Mouse (Mus musculus) heart, adult 2 months (tissue): ENCODE measurements around the gene Cop1. TPM values are rescaled to one million over a fixed set of nuclear protein-coding genes. Genes with fewer than 3 reads are reported as not detected.
A peak's percentile ranks its signal among the peaks of the same experiment; 100 is the strongest.
"Not testable (repeated sequence)": the region's sequence is repeated elsewhere in the genome, so short reads cannot be mapped to it uniquely, and the experiment has no call there.

Source experiments
- DNase-seq, 2 experiments: peaks; one replicate each; pipeline ENCODE4 v3.0.0; 2021
- H3K27ac ChIP-seq: fragments of 200-600 bp; 2 replicates; pipeline ENCODE4 v1.8.1; 2022
- H3K27me3 ChIP-seq: fragments of 200-500 bp; 2 replicates; pipeline ENCODE4 v1.6.1; 2012; ENCODE audit warnings: mild to moderate bottlenecking, low read length, inconsistent platforms, mixed read lengths; ENCODE audit not compliant: control insufficient read depth, insufficient read depth
- H3K36me3 ChIP-seq: fragments of 200-500 bp; 2 replicates; pipeline ENCODE4 v1.6.1; 2012; ENCODE audit warnings: low read length, inconsistent platforms; ENCODE audit not compliant: control insufficient read depth, insufficient read depth
- H3K4me1 ChIP-seq: fragments of 200-500 bp; 2 replicates; pipeline ENCODE4 v1.6.1; 2011; ENCODE audit warnings: low read length; ENCODE audit not compliant: control insufficient read depth, insufficient read depth
- H3K4me3 ChIP-seq: fragments of 200-600 bp; 2 replicates; pipeline ENCODE4 v1.8.1; 2022
- H3K79me2 ChIP-seq: fragments of 200-500 bp; replicated peaks from 2 replicates; pipeline ENCODE4 v1.6.1; 2012; ENCODE audit warnings: mild to moderate bottlenecking, inconsistent platforms, low read length, moderate library complexity, mixed read lengths; ENCODE audit not compliant: control insufficient read depth, insufficient read depth
- H3K9ac ChIP-seq: fragments of 200-500 bp; 2 replicates; pipeline ENCODE4 v1.6.1; 2012; ENCODE audit warnings: low read depth, mild to moderate bottlenecking, control low read depth, inconsistent platforms, low read length, mixed read lengths
- CTCF ChIP-seq: fragments of 200-600 bp; IDR thresholded peaks from 2 replicates; pipeline ENCODE4 v1.8.1; 2022; ENCODE audit warnings: antibody characterized with exemption, mild to moderate bottlenecking, moderate library complexity
- EP300 ChIP-seq: fragments of 200-500 bp; IDR thresholded peaks from 2 replicates; pipeline ENCODE4 v1.6.1; 2011; ENCODE audit warnings: low read depth, low read length, control low read depth; ENCODE audit not compliant: insufficient read depth
- POLR2A ChIP-seq: fragments of 200-500 bp; IDR thresholded peaks from 2 replicates; pipeline ENCODE4 v1.6.1; 2011; ENCODE audit warnings: mild to moderate bottlenecking, low read depth, low read length, control low read depth; ENCODE audit not compliant: insufficient read depth
- WGBS: fragments of 180-500 bp; shearing (Covaris S2); methylation state at CpG from one replicate; pipeline ENCODE4 v1.1.7; 2018; 5-methylcytosine and 5-hydroxymethylcytosine counted together
- intact Hi-C: fragments of 180-260 bp; cut with DNase I; formaldehyde crosslinking; loops from one replicate; pipeline ENCODE4 v1.15.1; 2025
- polyA plus RNA-seq: library from polyadenylated mRNA; depleted of rRNA; stranded (reverse); fragments of >200 nt; gene quantifications from 2 replicates; pipeline ENCODE4 v1.2.3, GENCODE M21; 2012
- total RNA-seq, 2 experiments: library from RNA; stranded (reverse); gene quantifications; 2 replicates each; pipeline ENCODE4 v1.2.3; 2021

Gene Cop1
- total and polyA plus RNA-seq, 3 experiments, result 38.9 to 149 (median 148) TPM

GRCm38 (mm10) chr1:159217437-159217836 lies 14.7 kb upstream of the Cop1 start:
- Histone ChIP-seq H3K9ac (no peak overlapping the region), H3K4me3 (no peak overlapping the region), H3K36me3 (no peaks in the 10 kb centered on the region), H3K4me1 (no peaks in the 10 kb centered on the region), H3K27me3 (no peaks in the 10 kb centered on the region), H3K27ac (no peak overlapping the region), H3K79me2 (no peaks in the 10 kb centered on the region)
- 77% methylated on average over 4 of the region's 4 CpGs for WGBS
- DNase-seq, result no peak
- TF ChIP-seq CTCF (no peak), EP300 (no peak), POLR2A (no peak)
- intact Hi-C loops, result no loop called here

DNA sequence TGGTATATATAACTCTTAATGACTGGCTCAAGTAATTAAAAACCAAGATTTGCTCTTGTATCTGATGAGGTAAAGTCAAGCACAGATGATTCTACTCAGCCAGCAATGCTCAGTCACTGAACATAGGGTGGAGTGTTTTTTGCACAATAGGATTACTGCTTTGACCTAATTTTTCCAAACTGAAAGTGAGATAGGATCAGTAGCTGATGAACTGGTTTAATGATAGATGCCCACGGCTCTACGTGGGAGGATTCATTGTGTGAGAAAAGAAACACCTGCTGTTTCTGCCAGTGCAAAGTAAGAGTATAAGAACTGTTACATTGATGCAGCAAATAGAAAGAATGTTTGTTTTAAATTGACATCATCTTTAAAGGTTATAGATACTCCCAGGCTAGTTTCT lies 10.1 kb upstream of the Cop1 start:
- H3K27ac ChIP-seq, result no peak overlapping the region
- H3K9ac ChIP-seq, result no peak overlapping the region
- DNase-seq, result no peak
- no peaks in the 10 kb centered on the region for H3K27me3 ChIP-seq
- WGBS, result 52% methylated on average over 2 of the region's 2 CpGs
- TF ChIP-seq POLR2A, result no peak
- no peak for TF ChIP-seq EP300
- TF ChIP-seq CTCF, result no peak
- H3K79me2 ChIP-seq, result no peaks in the 10 kb centered on the region
- H3K4me3 ChIP-seq, result no peak overlapping the region
- H3K4me1 ChIP-seq, result no peaks in the 10 kb centered on the region
- intact Hi-C loops, result no loop called here
- H3K36me3 ChIP-seq, result no peaks in the 10 kb centered on the region

DNA sequence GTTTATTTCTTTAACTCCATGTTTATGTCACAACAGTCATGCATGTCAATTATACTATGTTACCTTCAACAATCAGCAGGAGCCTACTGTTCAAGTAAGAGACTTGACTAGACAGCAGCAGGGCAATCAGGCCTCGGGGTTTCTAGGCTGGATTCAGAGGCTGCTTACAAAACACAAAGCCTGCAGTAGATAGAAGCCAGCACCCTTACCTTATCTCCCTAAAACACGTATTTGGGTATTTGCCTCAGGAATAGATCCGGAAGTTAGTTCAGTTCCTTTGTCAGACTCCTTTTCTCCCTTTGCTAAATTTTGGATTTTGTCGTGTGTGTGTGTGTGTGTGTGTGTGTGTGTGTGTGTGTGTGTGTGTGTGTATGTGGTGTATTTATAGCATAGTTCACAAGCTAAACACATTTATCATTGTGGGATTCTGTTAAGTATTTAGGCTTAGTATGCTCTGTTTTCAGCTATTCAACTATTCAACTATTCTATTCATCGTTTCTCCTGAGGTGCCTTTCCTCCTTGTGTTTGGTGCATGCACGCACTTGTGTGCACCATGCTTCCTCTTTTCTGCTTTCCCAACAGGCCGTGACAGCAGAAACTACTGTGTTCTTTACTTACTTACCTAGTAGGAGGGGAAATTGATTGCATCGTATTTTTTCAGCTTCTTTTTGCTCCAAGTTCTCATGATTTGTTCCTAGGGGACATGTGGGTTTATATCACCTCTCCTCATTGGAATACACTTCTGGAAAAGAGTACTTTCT lies 6.9 kb upstream of the Cop1 start:
- no peaks in the 10 kb centered on the region for H3K79me2 ChIP-seq
- no peaks in the 10 kb centered on the region for H3K27me3 ChIP-seq
- WGBS, result 50% methylated on average over 8 of the region's 8 CpGs
- no peak for TF ChIP-seq EP300
- no peak for TF ChIP-seq POLR2A
- no peak for TF ChIP-seq CTCF
- H3K4me1 ChIP-seq, result no peaks in the 10 kb centered on the region
- no peak overlapping the region for H3K4me3 ChIP-seq
- intact Hi-C loops, result no loop called here
- H3K36me3 ChIP-seq, result no peaks in the 10 kb centered on the region
- no peak for DNase-seq
- H3K9ac ChIP-seq, result no peak overlapping the region
- H3K27ac ChIP-seq, result no peak overlapping the region

DNA sequence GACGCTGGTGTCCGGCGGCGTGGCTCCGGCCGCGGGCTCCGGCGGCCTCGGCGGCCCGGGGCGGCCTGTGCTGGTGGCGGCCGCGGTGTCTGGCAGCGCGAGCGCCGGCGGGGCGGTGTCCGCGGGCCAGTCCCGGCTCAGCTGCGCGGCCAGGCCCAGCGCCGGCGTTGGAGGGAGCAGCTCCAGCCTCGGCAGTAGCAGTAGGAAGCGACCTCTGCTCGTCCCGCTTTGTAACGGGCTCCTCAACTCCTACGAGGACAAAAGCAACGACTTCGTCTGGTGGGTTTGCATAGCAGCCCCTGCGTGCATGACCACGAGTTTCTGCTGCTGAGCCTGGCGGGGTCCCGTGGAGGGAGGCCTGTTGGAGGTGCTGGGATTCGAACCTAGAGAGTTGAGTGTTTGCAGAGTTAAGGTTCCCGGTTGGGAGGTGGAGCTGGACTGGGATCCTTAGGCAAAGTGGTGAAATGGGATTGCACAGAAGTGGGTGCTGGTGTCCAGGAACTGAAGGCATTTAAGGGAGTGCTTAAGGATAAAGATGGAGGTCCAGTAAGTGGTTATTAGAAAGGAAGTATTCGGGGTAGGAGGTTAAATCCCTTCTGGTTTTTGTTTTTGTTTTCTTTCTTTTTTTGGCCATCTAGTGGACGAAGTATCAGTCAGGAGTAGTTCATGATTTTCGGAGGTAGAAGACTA lies 597 bp downstream of the Cop1 start:
- H3K36me3 ChIP-seq, result peaks cover 22% of the 10 kb centered on the region
- WGBS, result 0% methylated on average over 24 of the region's 47 CpGs
- intact Hi-C loops, H3K79me2 ChIP-seq, H3K27me3 ChIP-seq, H3K4me1 ChIP-seq: not testable (repeated sequence)
- peak; percentile 39 for TF ChIP-seq CTCF
- H3K27ac ChIP-seq, result peak overlapping the region; percentile 34
- peak; percentile 40 to 59 for DNase-seq
- H3K4me3 ChIP-seq, result peak overlapping the region; percentile 88
- peak overlapping the region; percentile 89 for H3K9ac ChIP-seq

GRCm38 (mm10) chr1:159233426-159233825 lies 1.3 kb downstream of the Cop1 start:
- peak overlapping the region; percentile 5; the same call in 1 of the 2 replicates for H3K27ac ChIP-seq
- intact Hi-C loops, result no loop called here

DNA sequence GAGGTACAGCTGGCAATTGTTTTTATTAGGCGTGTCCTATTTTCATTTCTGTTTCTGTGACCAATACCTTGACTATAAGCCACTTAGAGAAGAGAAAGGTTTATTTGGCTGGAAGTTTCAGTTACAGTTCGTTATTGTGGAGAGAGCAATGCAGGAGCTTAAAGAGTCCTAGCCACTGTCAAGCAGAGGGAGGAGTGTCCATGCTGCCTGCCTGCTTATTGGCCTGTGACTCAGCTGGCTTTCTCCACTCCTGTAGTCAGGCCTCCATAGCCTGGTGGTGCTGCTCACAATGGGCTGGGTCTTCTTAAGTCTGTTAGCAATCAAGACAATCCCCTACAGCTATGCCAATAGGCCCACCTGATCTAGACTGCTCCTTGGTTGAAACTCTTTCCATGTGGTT lies 2.4 kb downstream of the Cop1 start:
- peaks cover 4% of the 10 kb centered on the region for H3K79me2 ChIP-seq
- peaks cover 11% of the 10 kb centered on the region for H3K4me1 ChIP-seq
- WGBS, result 50% methylated on average over 2 of the region's 2 CpGs
- TF ChIP-seq CTCF (no peak), POLR2A (no peak), EP300 (no peak)
- peaks cover 24% of the 10 kb centered on the region for H3K36me3 ChIP-seq
- H3K27ac ChIP-seq, result no peak overlapping the region
- intact Hi-C loops, result no loop called here
- DNase-seq, result no peak
- H3K27me3 ChIP-seq, result no peaks in the 10 kb centered on the region
- H3K9ac ChIP-seq, result no peak overlapping the region
- no peak overlapping the region for H3K4me3 ChIP-seq

More at GRCm38 (mm10) chr1:159233426-159233825, 1.3 kb downstream of the Cop1 start:
- Histone ChIP-seq H3K4me1 (peaks cover 10% of the 10 kb centered on the region), H3K27me3 (no peaks in the 10 kb centered on the region), H3K4me3 (no peak overlapping the region; the same call in 1 of the 2 replicates), H3K36me3 (peaks cover 24% of the 10 kb centered on the region), H3K9ac (no peak overlapping the region), H3K79me2 (peaks cover 4% of the 10 kb centered on the region)
- TF ChIP-seq POLR2A, result no peak
- TF ChIP-seq EP300, result no peak
- TF ChIP-seq CTCF, result no peak
- DNase-seq, result no peak
- 11% methylated on average over 5 of the region's 5 CpGs for WGBS
